Mouse (Mus musculus) bone marrow macrophage, adult 2 months (primary cell): ENCODE measurements around the gene Gm10645.

Source experiments
- CTCF ChIP-seq: IDR thresholded peaks from 2 replicates; pipeline ENCODE4 v1.5.1; 2012; ENCODE audit warnings: low read depth, mild to moderate bottlenecking, low read length, moderate library complexity
- POLR2A ChIP-seq: IDR thresholded peaks from 2 replicates; pipeline ENCODE4 v1.6.1; 2012; ENCODE audit warnings: mild to moderate bottlenecking, low read depth, low read length, borderline replicate concordance

GRCm38 (mm10) chr8:83186376-83186775, 20.4 kb upstream of the Gm10645 start:
- TF ChIP-seq POLR2A (no peak), CTCF (no peak)
